Mouse (Mus musculus) midbrain, embryonic 16.5 days (tissue): ENCODE data around the gene Cyp3a11. TPM values are rescaled to one million over a fixed set of nuclear protein-coding genes. Genes with fewer than 3 reads are reported as not detected.
"Not testable (repeated sequence)": the region's sequence is repeated elsewhere in the genome, so short reads cannot be mapped to it uniquely, and the experiment has no call there.

Experiments used
- ATAC-seq: fragments of 200-750 bp; cut with Nextera tagmentation; 2 replicates; pipeline ENCODE4 v1.8.0; 2017; ENCODE audit warnings: moderate TSS enrichment
- H3K27ac ChIP-seq: fragments of 300-500 bp; sonication (generic); 2 replicates; pipeline ENCODE4 v1.5.1; 2014; ENCODE audit warnings: mild to moderate bottlenecking, low read length, mixed read lengths
- H3K27me3 ChIP-seq: fragments of 300-500 bp; sonication (generic); 2 replicates; pipeline ENCODE4 v1.6.1; 2014; ENCODE audit warnings: low read depth, low read length, mixed read lengths; ENCODE audit not compliant: control insufficient read depth, insufficient read depth
- H3K36me3 ChIP-seq: fragments of 300-500 bp; sonication (generic); 2 replicates; pipeline ENCODE4 v1.6.1; 2014; ENCODE audit warnings: mild to moderate bottlenecking, low read length, moderate library complexity, mixed read lengths; ENCODE audit not compliant: control insufficient read depth, insufficient read depth
- H3K4me1 ChIP-seq: fragments of 300-500 bp; sonication (generic); 2 replicates; pipeline ENCODE4 v1.6.1; 2014; ENCODE audit warnings: mild to moderate bottlenecking, low read length, mixed read lengths; ENCODE audit not compliant: control insufficient read depth, insufficient read depth
- H3K4me2 ChIP-seq: fragments of 300-500 bp; sonication (generic); 2 replicates; pipeline ENCODE4 v1.6.1; 2014; ENCODE audit warnings: mild to moderate bottlenecking, low read length, mixed read lengths
- H3K4me3 ChIP-seq: fragments of 300-500 bp; sonication (generic); 2 replicates; pipeline ENCODE4 v1.5.1; 2014; ENCODE audit warnings: low read depth, mild to moderate bottlenecking, low read length, moderate library complexity, mixed read lengths
- H3K9ac ChIP-seq: fragments of 300-500 bp; sonication (generic); 2 replicates; pipeline ENCODE4 v1.6.1; 2014; ENCODE audit warnings: low read depth, low read length, mixed read lengths
- H3K9me3 ChIP-seq: fragments of 300-500 bp; sonication (generic); replicated peaks from 2 replicates; pipeline ENCODE4 v1.6.1; 2014; ENCODE audit warnings: mild to moderate bottlenecking, low read length, mixed read lengths; ENCODE audit not compliant: control insufficient read depth, poor library complexity, severe bottlenecking
- WGBS: fragments of 180-500 bp; shearing (Covaris S2); extraction: QIAGEN DNeasy Blood & Tissue Kit; methylation state at CpG from one replicate; pipeline ENCODE4 v1.1.7; 2014; 5-methylcytosine and 5-hydroxymethylcytosine counted together
- polyA plus RNA-seq: library from polyadenylated mRNA; unstranded; fragments of >200 nt; fragmentation: Nextera tagmentation; extraction: Ambion mirVana; gene quantifications from 2 replicates; pipeline ENCODE4 v1.2.1, GENCODE M21; 2015

Cyp3a11 gene
- not detected in 2 replicates for polyA plus RNA-seq

DNA sequence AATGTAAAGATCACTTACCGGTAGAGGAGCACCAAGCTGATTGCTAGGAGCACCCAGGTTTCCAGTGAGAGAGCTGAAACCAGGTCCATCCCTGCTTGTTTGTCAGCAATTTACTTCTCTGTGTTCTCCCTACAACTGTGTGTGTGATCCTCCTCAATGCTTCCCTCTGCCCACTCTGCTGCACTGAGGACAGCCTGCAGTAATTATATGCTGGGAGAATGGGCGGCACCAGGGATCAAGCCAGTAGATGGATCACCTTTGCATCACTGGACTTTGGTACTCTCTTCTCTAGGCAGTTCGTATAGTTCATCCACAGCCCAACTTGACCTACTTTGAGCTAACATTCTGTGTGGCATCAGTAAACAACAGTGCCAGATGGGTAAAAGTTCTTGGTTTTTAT is at the start of gene Cyp3a11:
Cyp3a11 (minus strand) TSS at position 277 of the 400 bp plus-strand sequence.
- H3K9me3 ChIP-seq = peaks cover 29% of the 10 kb centered on the region
- no peaks in the 10 kb centered on the region for H3K4me1 ChIP-seq
- H3K9ac ChIP-seq = no peak within 1 kb of the TSS
- no peaks in the 10 kb centered on the region for H3K36me3 ChIP-seq
- H3K27ac ChIP-seq = no peak within 1 kb of the TSS
- no peak within 1 kb of the TSS for H3K4me3 ChIP-seq
- ATAC-seq = no peak
- H3K27me3 ChIP-seq = no peaks in the 10 kb centered on the region
- 83% methylated on average over 3 of the region's 3 CpGs for WGBS
- no peak within 1 kb of the TSS for H3K4me2 ChIP-seq

DNA sequence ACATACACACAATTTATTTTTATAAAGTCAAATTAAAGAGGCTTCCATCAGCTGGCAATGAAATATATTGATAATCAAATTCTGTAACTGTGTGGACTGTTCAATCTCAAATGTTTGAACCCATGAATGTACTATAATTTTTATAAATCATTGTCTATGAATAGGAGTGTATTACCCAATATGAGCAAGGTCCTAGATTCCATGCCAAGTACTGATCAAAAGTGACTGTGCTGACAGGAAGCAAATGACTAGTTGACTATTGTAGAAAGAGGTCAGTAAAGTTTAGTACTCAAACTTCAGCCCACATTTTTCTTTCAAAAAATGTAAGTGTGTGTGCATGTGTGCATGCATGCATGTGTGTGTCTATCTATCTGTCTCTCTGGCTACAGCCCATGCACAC is 33.1 kb upstream of the Cyp3a11 start:
- Histone ChIP-seq H3K27me3 (no peaks in the 10 kb centered on the region), H3K9me3 (peaks cover 33% of the 10 kb centered on the region), H3K9ac (no peak overlapping the region), H3K4me1 (no peaks in the 10 kb centered on the region), H3K27ac (no peak overlapping the region), H3K36me3 (no peaks in the 10 kb centered on the region), H3K4me2 (no peak overlapping the region), H3K4me3 (no peak overlapping the region)
- ATAC-seq = no peak

DNA sequence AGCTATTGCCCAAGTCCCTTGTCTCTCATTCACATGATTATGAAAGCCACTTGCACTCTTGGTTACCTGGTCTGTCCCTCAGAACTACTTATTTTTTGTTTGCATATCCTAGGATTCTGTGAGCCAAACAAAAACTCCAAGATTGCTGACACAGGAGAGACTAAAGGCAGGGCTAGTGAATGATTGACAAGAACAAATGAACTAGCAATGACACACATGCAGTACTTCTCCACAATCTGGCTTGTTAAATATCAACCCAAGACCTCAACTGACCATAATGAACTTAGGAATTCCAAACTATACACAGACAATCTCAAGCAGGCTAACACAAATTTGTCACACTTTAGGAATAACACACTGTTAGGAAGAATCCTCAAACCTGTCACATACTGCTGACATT is 32.0 kb upstream of the Cyp3a11 start:
- Histone ChIP-seq H3K27ac (no peak overlapping the region), H3K4me1 (no peaks in the 10 kb centered on the region), H3K4me3 (no peak overlapping the region), H3K27me3 (no peaks in the 10 kb centered on the region), H3K36me3 (no peaks in the 10 kb centered on the region), H3K4me2 (no peak overlapping the region), H3K9ac (no peak overlapping the region), H3K9me3 (peaks cover 29% of the 10 kb centered on the region)
- ATAC-seq = no peak

DNA sequence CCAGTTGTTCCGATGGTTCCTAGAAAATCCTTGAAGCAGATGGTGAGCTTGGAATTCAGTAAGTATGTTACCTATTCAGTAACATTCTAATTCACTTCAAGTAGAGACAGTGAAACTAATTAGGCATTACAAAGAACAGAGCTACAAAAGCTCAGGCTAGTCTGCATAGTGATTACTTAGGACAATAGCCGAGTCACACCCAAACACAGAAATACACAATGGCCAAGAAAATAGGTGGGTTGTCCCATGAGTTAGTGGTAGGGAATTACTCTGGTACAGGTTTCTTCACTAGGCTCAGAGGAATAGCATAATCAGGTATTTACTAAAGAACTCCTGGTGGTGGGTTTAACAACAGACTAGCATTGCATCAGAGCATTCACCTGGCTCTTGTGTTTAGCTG is 27.2 kb upstream of the Cyp3a11 start:
- not testable (repeated sequence) for H3K4me2 ChIP-seq, H3K27ac ChIP-seq, H3K36me3 ChIP-seq, H3K4me1 ChIP-seq, H3K4me3 ChIP-seq, H3K9ac ChIP-seq, ATAC-seq, H3K27me3 ChIP-seq
- peaks cover 33% of the 10 kb centered on the region for H3K9me3 ChIP-seq
- 87% methylated on average over 2 of the region's 2 CpGs for WGBS

- Histone ChIP-seq H3K36me3 (no peaks in the 10 kb centered on the region), H3K4me2 (no peak overlapping the region), H3K27ac (no peak overlapping the region), H3K9me3 (peaks cover 36% of the 10 kb centered on the region), H3K4me1 (no peaks in the 10 kb centered on the region), H3K9ac (no peak overlapping the region), H3K4me3 (no peak overlapping the region), H3K27me3 (no peaks in the 10 kb centered on the region)
- no peak for ATAC-seq
- WGBS = 81% methylated on average over 1 of the region's 1 CpGs
Observed at GRCm38 (mm10) chr5:145904535-145904934, 24.8 kb upstream of the Cyp3a11 start.

DNA sequence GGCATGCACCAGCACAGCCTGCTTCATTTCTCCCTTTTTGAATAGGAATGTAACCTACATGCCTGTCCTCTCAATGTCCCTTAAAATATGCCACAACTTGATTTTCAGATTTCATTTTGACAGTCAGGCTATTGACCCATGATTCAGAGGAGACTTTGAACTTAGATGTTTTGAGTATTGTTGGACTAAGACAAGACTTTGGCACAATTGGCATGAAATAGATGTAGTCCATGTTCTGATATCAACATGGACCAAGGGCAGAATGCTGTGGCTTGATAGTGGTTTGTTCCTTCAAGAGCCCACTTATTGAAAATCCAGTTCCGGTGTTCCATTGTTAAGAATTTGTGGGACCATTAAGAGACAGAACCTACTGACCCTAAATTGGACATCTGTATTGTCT is 23.6 kb upstream of the Cyp3a11 start:
- WGBS = 92% methylated on average over 1 of the region's 1 CpGs
- H3K27me3 ChIP-seq = no peaks in the 10 kb centered on the region

GRCm38 (mm10) chr5:145900436-145900990 is 20.7 kb upstream of the Cyp3a11 start:
- H3K27me3 ChIP-seq = no peaks in the 10 kb centered on the region
- 63% methylated on average over 2 of the region's 2 CpGs for WGBS
- H3K4me2 ChIP-seq = no peak overlapping the region
- H3K27ac ChIP-seq = no peak overlapping the region
- H3K9me3 ChIP-seq = peaks cover 31% of the 10 kb centered on the region
- no peak overlapping the region for H3K9ac ChIP-seq
- no peak for ATAC-seq
- no peaks in the 10 kb centered on the region for H3K4me1 ChIP-seq
- no peak overlapping the region for H3K4me3 ChIP-seq
- no peaks in the 10 kb centered on the region for H3K36me3 ChIP-seq

More for the DNA sequence above, 23.6 kb upstream of the Cyp3a11 start:
- no peak for ATAC-seq
- Histone ChIP-seq H3K4me2 (no peak overlapping the region), H3K9me3 (peaks cover 35% of the 10 kb centered on the region), H3K9ac (no peak overlapping the region), H3K4me1 (no peaks in the 10 kb centered on the region), H3K4me3 (no peak overlapping the region), H3K27ac (no peak overlapping the region), H3K36me3 (no peaks in the 10 kb centered on the region)

- Histone ChIP-seq H3K9me3 (peaks cover 14% of the 10 kb centered on the region), H3K4me3 (no peak overlapping the region), H3K4me1 (no peaks in the 10 kb centered on the region), H3K4me2 (no peak overlapping the region), H3K27me3 (no peaks in the 10 kb centered on the region), H3K27ac (no peak overlapping the region), H3K36me3 (no peaks in the 10 kb centered on the region), H3K9ac (no peak overlapping the region)
- ATAC-seq = no peak
- WGBS = 69% methylated on average over 1 of the region's 1 CpGs
Observed at GRCm38 (mm10) chr5:145897271-145897670, 17.5 kb upstream of the Cyp3a11 start.

GRCm38 (mm10) chr5:145881207-145881606 is 1.4 kb upstream of the Cyp3a11 start:
- H3K9me3 ChIP-seq = peaks cover 24% of the 10 kb centered on the region
- H3K4me2 ChIP-seq = no peak overlapping the region

More at GRCm38 (mm10) chr5:145881207-145881606, 1.4 kb upstream of the Cyp3a11 start:
- H3K9ac ChIP-seq = no peak overlapping the region
- H3K36me3 ChIP-seq = no peaks in the 10 kb centered on the region
- H3K27me3 ChIP-seq = no peaks in the 10 kb centered on the region
- H3K4me3 ChIP-seq = no peak overlapping the region
- H3K4me1 ChIP-seq = no peaks in the 10 kb centered on the region
- H3K27ac ChIP-seq = no peak overlapping the region
- ATAC-seq = no peak
